Mouse (Mus musculus): ENCODE measurements around the gene Arhgef38. TPM values are rescaled to one million over a fixed set of nuclear protein-coding genes. Genes with fewer than 3 reads are reported as not detected.

Arhgef38 gene
- polyA plus RNA-seq, 1 experiment = not detected

DNA sequence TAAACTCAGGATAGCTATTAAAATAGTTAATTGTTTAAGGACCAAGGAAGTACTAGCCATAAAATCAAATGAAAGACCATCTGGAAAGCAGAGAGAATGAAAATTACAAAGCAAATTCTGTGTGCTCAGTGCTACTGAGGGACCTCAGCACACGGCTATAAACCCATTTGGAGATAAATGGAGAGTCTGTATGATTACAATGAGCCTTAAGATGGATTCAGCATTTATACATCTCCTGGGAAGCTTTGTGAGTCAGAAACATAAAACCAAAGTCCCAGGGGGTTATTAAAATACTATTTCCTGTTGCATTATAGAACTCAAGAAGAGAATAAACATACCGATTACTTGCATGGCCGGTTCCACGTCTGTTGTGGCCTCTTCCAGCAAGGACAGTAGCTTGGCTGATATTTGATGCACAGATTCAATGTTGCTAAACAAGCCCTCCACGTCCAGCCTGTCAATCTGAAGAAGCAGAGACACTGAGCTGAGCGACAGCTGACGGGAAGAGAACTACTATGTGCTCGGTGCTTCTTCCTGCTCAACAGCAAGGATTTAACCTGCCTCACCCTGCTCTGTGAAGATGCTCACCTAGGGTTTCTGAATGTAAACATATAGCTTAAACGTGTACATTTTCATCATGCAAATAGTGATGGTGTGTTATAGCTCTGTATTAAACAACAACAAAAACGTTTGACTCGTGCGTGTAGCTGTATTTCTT, 58.6 kb downstream of the Arhgef38 start:
- no peak overlapping the region for H3K27ac ChIP-seq (ENCODE audit: insufficient read depth, low read depth, low read length)
- 72% methylated on average over 12 of the region's 12 CpGs for WGBS
- TF ChIP-seq POLR2A (IDR thresholded peaks at IDR 0.05; ENCODE audit: insufficient read depth, low read depth, low read length) (no peak), CTCF (IDR thresholded peaks at IDR 0.05; ENCODE audit: insufficient read depth, low read depth, low read length) (no peak)
- no peak overlapping the region for H3K4me3 ChIP-seq (ENCODE audit: insufficient read depth, low read depth, low read length)
- H3K4me1 ChIP-seq (ENCODE audit: control insufficient read depth, insufficient read depth, low read length) = no peaks in the 10 kb centered on the region

DNA sequence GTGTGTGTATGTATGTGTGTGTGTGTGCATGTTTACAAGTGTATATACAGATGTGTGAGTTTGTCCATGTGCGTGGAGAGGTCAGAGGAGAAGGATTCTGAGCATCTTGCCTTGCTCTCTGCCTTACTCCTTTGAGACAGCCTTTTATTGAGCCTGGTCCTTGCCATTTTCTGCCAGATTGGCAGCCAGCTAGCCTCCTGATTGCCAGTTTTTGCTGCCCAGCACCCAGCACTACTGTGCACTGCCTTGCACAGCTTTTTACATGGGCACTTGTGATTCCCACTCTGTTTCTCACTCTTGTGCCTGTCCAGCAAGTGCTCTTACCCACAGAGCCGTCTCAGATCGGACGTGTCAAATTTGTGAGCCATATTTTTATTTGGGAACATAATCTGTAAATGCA, 62.5 kb downstream of the Arhgef38 start:
- TF ChIP-seq CTCF (IDR thresholded peaks at IDR 0.05; ENCODE audit: insufficient read depth, low read depth, low read length) = no peak
- no peak for TF ChIP-seq POLR2A (IDR thresholded peaks at IDR 0.05; ENCODE audit: insufficient read depth, low read depth, low read length)
- Histone ChIP-seq H3K4me3 (ENCODE audit: insufficient read depth, low read depth, low read length) (no peak overlapping the region), H3K27ac (ENCODE audit: insufficient read depth, low read depth, low read length) (no peak overlapping the region), H3K4me1 (ENCODE audit: control insufficient read depth, insufficient read depth, low read length) (no peaks in the 10 kb centered on the region)
- WGBS = 84% methylated on average over 4 of the region's 4 CpGs

DNA sequence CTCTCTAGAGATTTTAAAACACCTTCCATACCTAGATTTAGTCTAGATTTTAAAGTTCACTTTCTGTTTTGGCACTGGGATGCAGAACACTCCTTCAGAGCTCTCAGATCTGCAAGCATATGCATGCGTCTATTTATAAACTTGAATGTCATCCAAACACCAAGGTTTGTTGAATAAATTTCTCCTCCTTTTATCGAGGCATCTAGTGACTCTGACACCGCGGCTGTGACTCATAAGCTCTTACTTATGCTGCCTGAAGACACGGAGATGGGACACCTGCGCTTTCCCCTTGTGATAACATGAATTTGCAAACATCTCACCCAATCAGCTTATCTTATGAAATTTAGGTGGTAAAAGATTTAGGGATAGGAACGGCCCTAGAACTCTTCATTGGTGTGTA, 65.0 kb downstream of the Arhgef38 start:
- WGBS = 37% methylated on average over 7 of the region's 7 CpGs
- TF ChIP-seq CTCF (IDR thresholded peaks at IDR 0.05; ENCODE audit: insufficient read depth, low read depth, low read length) = no peak
- no peak for TF ChIP-seq POLR2A (IDR thresholded peaks at IDR 0.05; ENCODE audit: insufficient read depth, low read depth, low read length)
- H3K27ac ChIP-seq (ENCODE audit: insufficient read depth, low read depth, low read length) = no peak overlapping the region
- H3K4me1 ChIP-seq (ENCODE audit: control insufficient read depth, insufficient read depth, low read length) = no peaks in the 10 kb centered on the region
- no peak overlapping the region for H3K4me3 ChIP-seq (ENCODE audit: insufficient read depth, low read depth, low read length)

DNA sequence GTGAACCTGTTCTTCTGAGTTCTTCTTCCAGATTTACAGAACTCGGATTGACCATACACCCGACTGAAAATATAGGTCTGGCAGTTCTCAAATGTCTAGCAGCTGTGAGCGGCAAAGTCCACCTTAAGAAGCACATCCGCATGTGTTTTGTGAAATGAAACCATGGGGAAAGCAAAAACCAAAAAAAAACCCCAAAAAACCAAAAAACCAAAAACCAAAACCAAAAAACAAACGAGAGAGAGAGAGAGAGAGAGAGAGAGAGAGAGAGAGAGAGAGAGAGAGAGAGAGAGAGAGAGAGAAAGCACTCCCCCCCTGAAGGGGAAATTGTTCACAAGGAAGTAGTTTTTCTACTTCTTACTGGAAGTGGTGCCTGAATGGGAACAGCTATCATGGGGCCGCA, 67.2 kb downstream of the Arhgef38 start:
- no peak overlapping the region for H3K4me3 ChIP-seq (ENCODE audit: insufficient read depth, low read depth, low read length)
- 80% methylated on average over 6 of the region's 6 CpGs for WGBS
- no peak for TF ChIP-seq CTCF (IDR thresholded peaks at IDR 0.05; ENCODE audit: insufficient read depth, low read depth, low read length)
- H3K4me1 ChIP-seq (ENCODE audit: control insufficient read depth, insufficient read depth, low read length) = no peaks in the 10 kb centered on the region
- no peak overlapping the region for H3K27ac ChIP-seq (ENCODE audit: insufficient read depth, low read depth, low read length)

DNA sequence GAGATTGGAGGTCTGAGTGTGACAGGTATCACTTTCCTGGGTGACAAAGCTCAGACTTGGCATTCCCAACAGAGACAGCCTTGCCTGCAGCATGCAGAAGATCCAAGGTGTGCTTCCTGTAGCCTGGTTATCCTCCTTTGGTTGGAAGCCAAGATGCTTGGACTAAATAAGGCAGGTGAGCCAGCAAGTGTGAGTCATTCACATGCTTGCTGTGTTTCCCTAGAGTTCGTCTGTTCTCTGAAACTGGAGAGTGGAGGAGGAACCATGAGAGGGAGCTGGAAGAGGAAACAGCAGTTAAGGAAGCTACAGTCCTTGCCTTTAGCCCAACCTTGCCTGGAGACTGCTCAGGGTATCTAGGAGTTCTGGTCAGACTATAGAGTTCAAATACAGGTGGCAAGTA, 69.6 kb downstream of the Arhgef38 start:
- WGBS = 28% methylated on average over 1 of the region's 1 CpGs
- H3K4me3 ChIP-seq (ENCODE audit: insufficient read depth, low read depth, low read length) = no peak overlapping the region
- H3K27ac ChIP-seq (ENCODE audit: insufficient read depth, low read depth, low read length) = no peak overlapping the region
- H3K4me1 ChIP-seq (ENCODE audit: control insufficient read depth, insufficient read depth, low read length) = no peaks in the 10 kb centered on the region
- no peak for TF ChIP-seq POLR2A (IDR thresholded peaks at IDR 0.05; ENCODE audit: insufficient read depth, low read depth, low read length)
- no peak for TF ChIP-seq CTCF (IDR thresholded peaks at IDR 0.05; ENCODE audit: insufficient read depth, low read depth, low read length)

DNA sequence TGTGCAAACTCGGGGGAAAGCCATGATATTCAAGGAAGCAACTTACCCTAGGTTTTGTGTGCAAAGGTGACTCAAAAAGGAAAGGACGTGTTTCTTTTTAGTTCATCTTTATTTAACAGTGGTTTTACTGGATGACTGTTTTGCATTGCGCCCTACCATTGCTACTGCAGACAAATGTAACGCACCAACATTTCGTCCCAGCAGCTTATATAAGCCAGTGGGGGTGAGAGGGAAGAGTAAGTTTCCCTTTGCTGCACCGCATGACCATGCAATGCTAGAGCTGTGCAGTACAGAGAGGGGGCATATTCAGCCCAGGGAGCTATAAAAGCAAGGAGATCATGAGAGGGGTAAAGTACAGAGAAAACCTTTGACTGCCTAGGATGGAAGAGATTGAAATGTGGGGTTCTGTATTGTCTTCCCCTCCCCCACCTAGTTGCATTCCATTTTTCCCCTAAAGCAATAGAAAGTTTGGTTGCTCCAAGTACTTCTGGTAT, 70.8 kb downstream of the Arhgef38 start:
- no peak overlapping the region for H3K4me3 ChIP-seq (ENCODE audit: insufficient read depth, low read depth, low read length)
- no peak overlapping the region for H3K27ac ChIP-seq (ENCODE audit: insufficient read depth, low read depth, low read length)
- WGBS = 90% methylated on average over 6 of the region's 6 CpGs
- no peaks in the 10 kb centered on the region for H3K4me1 ChIP-seq (ENCODE audit: control insufficient read depth, insufficient read depth, low read length)
- TF ChIP-seq CTCF (IDR thresholded peaks at IDR 0.05; ENCODE audit: insufficient read depth, low read depth, low read length) (no peak), POLR2A (IDR thresholded peaks at IDR 0.05; ENCODE audit: insufficient read depth, low read depth, low read length) (no peak)

DNA sequence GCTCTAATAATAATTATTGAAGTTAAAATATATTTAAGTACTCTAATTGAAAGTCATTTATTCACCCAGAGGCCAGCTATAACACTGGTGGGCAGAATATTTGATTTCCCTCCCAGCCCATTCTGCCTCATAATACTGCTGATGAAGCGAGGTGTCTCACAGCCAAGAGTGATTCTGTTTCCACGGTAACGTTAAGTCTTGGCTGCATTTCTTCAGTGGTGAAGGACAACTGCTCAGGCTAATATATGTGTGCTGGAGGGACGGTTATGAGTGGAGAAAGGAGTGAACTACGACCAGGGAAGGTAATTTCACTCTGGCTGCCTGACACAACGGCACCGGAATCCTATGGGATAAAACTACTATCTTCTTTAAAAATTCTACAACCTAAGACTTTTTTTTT, 71.6 kb downstream of the Arhgef38 start:
- Histone ChIP-seq H3K4me3 (ENCODE audit: insufficient read depth, low read depth, low read length) (no peak overlapping the region), H3K4me1 (ENCODE audit: control insufficient read depth, insufficient read depth, low read length) (no peaks in the 10 kb centered on the region), H3K27ac (ENCODE audit: insufficient read depth, low read depth, low read length) (no peak overlapping the region)
- TF ChIP-seq CTCF (IDR thresholded peaks at IDR 0.05; ENCODE audit: insufficient read depth, low read depth, low read length) (no peak), POLR2A (IDR thresholded peaks at IDR 0.05; ENCODE audit: insufficient read depth, low read depth, low read length) (no peak)
- 45% methylated on average over 7 of the region's 7 CpGs for WGBS

DNA sequence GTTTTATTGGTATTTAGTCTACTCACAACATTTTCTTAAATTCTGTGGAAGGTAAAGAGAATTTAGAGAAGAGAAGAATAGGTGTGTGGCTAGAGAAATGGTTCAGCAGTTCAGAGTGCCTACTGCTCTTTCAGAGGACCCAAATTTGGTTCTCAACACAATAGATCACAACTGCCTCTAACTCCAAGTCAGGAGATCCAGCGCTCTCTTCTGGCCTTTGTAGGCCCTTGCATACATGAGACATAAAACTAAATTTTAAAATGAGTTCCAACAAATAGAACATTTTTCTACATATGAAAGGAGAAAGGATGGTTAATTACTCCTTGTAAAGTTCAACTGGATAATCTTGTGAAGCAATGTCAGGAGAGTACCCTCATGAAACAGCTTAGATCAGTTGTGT, 73.3 kb downstream of the Arhgef38 start:
- 94% methylated on average over 1 of the region's 1 CpGs for WGBS
- no peak overlapping the region for H3K4me3 ChIP-seq (ENCODE audit: insufficient read depth, low read depth, low read length)
- H3K27ac ChIP-seq (ENCODE audit: insufficient read depth, low read depth, low read length) = no peak overlapping the region
- TF ChIP-seq POLR2A (IDR thresholded peaks at IDR 0.05; ENCODE audit: insufficient read depth, low read depth, low read length) (no peak), CTCF (IDR thresholded peaks at IDR 0.05; ENCODE audit: insufficient read depth, low read depth, low read length) (no peak)
- H3K4me1 ChIP-seq (ENCODE audit: control insufficient read depth, insufficient read depth, low read length) = no peaks in the 10 kb centered on the region

DNA sequence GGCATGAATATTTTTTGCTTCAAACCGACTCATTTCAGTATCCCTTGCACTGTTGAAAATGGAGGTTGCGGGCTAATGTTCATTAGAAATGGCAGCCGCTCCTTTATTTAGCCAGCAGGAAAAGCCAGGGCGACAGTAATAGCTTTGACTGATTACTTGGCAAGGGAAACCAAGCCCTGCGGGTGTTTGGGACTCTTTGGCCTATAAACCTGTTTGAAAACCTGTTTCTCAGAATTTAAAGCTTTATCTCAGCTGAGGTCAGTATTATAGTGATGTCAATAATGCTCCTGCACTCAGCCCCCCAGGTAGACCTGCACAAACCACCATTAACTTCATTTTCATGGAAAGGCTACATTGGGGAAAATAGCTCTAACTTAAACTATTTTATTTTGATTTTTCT, 76.5 kb downstream of the Arhgef38 start:
- no peak overlapping the region for H3K27ac ChIP-seq (ENCODE audit: insufficient read depth, low read depth, low read length)
- no peaks in the 10 kb centered on the region; the same call in 1 of the 2 replicates for H3K4me1 ChIP-seq (ENCODE audit: control insufficient read depth, insufficient read depth, low read length)
- WGBS = 66% methylated on average over 5 of the region's 5 CpGs
- TF ChIP-seq CTCF (IDR thresholded peaks at IDR 0.05; ENCODE audit: insufficient read depth, low read depth, low read length) = no peak
- no peak overlapping the region for H3K4me3 ChIP-seq (ENCODE audit: insufficient read depth, low read depth, low read length)

DNA sequence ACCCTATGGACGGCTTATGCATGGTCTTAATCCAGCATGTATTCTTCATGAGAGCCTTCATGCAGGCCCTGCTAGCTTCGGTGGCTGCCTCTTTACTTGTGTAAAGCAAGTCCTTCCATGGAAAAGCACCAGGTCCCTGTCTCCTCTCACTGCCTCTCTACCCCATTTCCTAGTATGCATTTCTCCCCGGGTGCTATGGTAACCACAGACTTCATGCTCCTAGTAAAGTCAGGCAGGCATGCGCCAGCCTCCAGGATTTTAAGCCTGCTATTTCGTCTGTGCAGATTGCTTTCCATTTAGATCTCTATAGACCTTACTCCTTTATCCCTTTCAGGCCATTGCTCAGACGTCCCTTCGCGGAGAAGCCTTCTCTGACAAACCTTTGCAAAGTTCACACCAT, 80.1 kb downstream of the Arhgef38 start:
- TF ChIP-seq CTCF (IDR thresholded peaks at IDR 0.05; ENCODE audit: insufficient read depth, low read depth, low read length) (no peak), POLR2A (IDR thresholded peaks at IDR 0.05; ENCODE audit: insufficient read depth, low read depth, low read length) (no peak)
- H3K4me1 ChIP-seq (ENCODE audit: control insufficient read depth, insufficient read depth, low read length) = no peaks in the 10 kb centered on the region; the same call in 1 of the 2 replicates
- WGBS = 53% methylated on average over 8 of the region's 8 CpGs
- no peak overlapping the region for H3K4me3 ChIP-seq (ENCODE audit: insufficient read depth, low read depth, low read length)
- no peak overlapping the region for H3K27ac ChIP-seq (ENCODE audit: insufficient read depth, low read depth, low read length)
